Mouse (Mus musculus): ENCODE measurements around the gene Tbc1d22a. TPM values are rescaled to one million over a fixed set of nuclear protein-coding genes. Genes with fewer than 3 reads are reported as not detected.

Tbc1d22a gene
- polyA plus RNA-seq, 1 experiment from 2014 or later: 11.7 TPM

DNA sequence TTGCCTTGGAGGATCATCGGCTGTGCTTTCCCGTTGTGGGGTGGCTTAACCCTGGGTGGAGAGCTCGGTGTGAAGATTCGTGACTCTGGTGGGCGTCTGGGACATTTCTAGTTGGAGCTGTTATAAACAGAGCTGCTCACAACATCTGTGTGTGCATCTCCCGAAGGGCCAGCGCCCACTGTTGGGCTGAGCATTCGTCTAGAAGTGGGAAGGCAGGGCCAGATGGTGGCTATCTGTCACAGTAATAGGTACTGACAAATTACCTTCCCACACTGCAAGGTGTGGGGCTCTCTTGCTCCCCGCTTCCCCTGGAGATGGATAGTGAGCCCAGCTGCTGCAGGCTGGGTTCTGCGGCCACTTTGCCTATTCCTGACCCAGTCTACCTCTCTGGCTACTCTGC is 289.2 kb downstream of the Tbc1d22a start:
- Histone ChIP-seq H3K9ac (ENCODE audit: low read depth, low read length) (no peak overlapping the region), H3K4me3 (ENCODE audit: low read depth, low read length) (no peak overlapping the region), H3K36me3 (ENCODE audit: control insufficient read depth, insufficient read depth, low read length) (no peaks in the 10 kb centered on the region), H3K4me2 (no peak overlapping the region), H3K9me3 (ENCODE audit: control insufficient read depth, low read length) (no peaks in the 10 kb centered on the region), H3K27ac (ENCODE audit: low read depth, low read length) (no peak overlapping the region), H3K4me1 (replicated peaks; ENCODE audit: control insufficient read depth, insufficient read depth, low read length) (no peaks in the 10 kb centered on the region), H3K27me3 (replicated peaks; ENCODE audit: control insufficient read depth, insufficient read depth, low read length) (no peaks in the 10 kb centered on the region)
- peak; percentile 26 for DNase-seq (ENCODE audit: low spot score)
- 79% methylated on average over 10 of the region's 10 CpGs for WGBS
- ATAC-seq (replicated peaks; ENCODE audit: low FRiP score): no peak

DNA sequence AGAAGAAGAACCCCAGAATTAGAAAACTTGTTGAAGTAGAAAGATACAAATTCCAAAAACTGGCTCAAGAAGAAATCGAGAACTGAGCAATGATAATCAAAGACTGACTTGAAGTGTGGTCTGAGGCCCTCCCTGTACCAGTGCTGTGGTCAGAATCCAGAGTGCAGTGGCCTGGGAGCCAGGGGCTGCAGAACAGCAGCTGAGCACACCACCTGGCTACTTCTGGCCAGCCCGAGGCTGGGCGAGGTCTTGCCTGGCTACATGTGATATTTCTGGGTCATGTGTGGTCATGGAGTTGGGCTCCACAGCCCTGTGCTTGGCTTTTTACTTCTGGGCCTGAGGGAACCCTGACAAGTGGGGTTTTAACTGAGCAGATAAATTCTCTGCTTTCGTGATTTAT is 292.4 kb downstream of the Tbc1d22a start:
- H3K4me1 ChIP-seq (replicated peaks; ENCODE audit: control insufficient read depth, insufficient read depth, low read length): no peaks in the 10 kb centered on the region
- no peak overlapping the region for H3K27ac ChIP-seq (ENCODE audit: low read depth, low read length)
- no peak overlapping the region for H3K9ac ChIP-seq (ENCODE audit: low read depth, low read length)
- 58% methylated on average over 4 of the region's 4 CpGs for WGBS
- no peak for DNase-seq (ENCODE audit: low spot score)
- no peaks in the 10 kb centered on the region for H3K9me3 ChIP-seq (ENCODE audit: control insufficient read depth, low read length)
- no peaks in the 10 kb centered on the region for H3K27me3 ChIP-seq (replicated peaks; ENCODE audit: control insufficient read depth, insufficient read depth, low read length)
- no peak overlapping the region for H3K4me2 ChIP-seq
- no peaks in the 10 kb centered on the region for H3K36me3 ChIP-seq (ENCODE audit: control insufficient read depth, insufficient read depth, low read length)
- no peak overlapping the region for H3K4me3 ChIP-seq (ENCODE audit: low read depth, low read length)
- no peak for ATAC-seq (replicated peaks; ENCODE audit: low FRiP score)

DNA sequence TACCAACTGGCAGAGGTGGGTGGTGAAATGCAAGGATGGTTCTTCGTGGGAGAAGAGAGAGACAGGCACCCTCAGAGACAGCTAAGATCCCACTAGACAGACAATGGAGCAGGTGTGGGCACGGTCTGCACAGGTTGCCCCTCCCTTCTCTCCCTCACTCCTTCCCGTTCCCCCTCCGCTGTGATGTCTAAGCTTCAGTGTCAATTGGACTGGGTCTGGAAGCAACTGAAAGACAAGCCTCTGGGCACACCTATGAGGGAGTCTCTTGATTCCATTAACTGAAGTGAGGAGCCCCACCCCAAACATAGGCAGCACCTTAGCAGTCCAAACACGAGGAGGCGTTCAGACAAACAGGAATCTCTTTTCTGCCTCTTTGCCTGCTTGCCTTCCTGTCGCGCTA is 293.3 kb downstream of the Tbc1d22a start:
- ATAC-seq (replicated peaks; ENCODE audit: low FRiP score) (no peak), DNase-seq (ENCODE audit: low spot score) (no peak)
- Histone ChIP-seq H3K27ac (ENCODE audit: low read depth, low read length) (no peak overlapping the region), H3K4me2 (no peak overlapping the region), H3K4me3 (ENCODE audit: low read depth, low read length) (no peak overlapping the region), H3K9ac (ENCODE audit: low read depth, low read length) (no peak overlapping the region), H3K9me3 (ENCODE audit: control insufficient read depth, low read length) (no peaks in the 10 kb centered on the region), H3K36me3 (ENCODE audit: control insufficient read depth, insufficient read depth, low read length) (no peaks in the 10 kb centered on the region), H3K4me1 (replicated peaks; ENCODE audit: control insufficient read depth, insufficient read depth, low read length) (no peaks in the 10 kb centered on the region), H3K27me3 (replicated peaks; ENCODE audit: control insufficient read depth, insufficient read depth, low read length) (no peaks in the 10 kb centered on the region)
- 77% methylated on average over 8 of the region's 8 CpGs for WGBS

DNA sequence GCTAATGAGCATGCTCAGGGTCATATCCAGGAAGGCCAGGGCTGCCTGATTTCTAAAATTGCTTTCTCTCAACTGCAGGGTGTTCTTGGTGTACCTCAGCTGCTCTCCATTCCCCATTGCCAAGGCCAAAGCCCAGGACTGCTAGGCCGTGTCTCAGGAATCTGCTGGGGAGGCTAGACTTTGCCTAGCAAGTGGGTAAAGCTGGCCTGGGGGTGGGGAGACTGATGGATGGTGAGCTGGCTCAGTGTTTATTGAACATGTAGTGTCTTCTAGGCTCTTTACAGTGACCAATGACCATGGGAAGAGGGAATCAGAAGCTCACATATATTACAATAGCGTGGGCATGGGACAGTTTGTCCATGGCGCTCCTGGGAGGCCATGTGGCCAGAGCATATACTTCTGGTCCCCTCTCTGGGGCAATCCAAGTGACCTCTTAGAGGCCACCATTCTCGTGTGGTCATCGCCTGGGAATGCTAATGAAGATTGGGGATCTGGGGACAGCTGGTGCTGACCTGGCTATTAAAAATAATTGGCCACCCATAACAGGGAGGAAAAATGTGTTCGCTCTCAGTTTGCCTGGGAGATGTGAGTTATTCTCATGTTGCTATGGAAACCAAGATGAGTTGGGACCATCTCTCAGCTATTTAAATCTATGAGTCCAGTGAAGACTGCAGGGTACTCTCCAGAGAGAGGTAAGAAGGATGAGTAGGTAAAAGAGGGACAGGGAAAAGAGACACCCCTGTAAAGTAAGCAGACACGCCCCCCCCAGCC is 294.3 kb downstream of the Tbc1d22a start:
- WGBS: 76% methylated on average over 7 of the region's 7 CpGs

DNA sequence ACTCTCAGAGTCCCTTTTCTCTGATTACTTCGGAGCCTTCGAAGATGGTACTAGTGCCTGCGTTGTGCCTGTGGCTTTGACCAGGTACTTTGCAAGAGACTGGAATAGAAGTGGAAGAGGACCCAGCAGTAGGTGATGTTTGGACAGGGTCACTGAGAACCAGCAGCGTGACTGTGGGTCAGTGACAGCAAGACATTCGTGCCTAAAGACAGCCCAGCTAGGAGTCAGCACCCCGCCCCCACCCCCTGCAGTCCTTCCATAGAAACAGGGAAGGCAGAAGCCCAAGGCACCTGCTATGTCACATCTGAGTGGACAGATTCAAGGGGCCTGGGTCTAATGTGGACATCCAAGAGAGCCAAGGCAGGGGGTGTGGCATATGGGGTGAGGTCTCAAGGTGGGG is 295.3 kb downstream of the Tbc1d22a start:
- no peaks in the 10 kb centered on the region for H3K4me1 ChIP-seq (replicated peaks; ENCODE audit: control insufficient read depth, insufficient read depth, low read length)
- H3K4me3 ChIP-seq (ENCODE audit: low read depth, low read length): no peak overlapping the region
- no peak overlapping the region for H3K9ac ChIP-seq (ENCODE audit: low read depth, low read length)
- no peak for DNase-seq (ENCODE audit: low spot score)
- no peaks in the 10 kb centered on the region for H3K27me3 ChIP-seq (replicated peaks; ENCODE audit: control insufficient read depth, insufficient read depth, low read length)
- no peaks in the 10 kb centered on the region for H3K36me3 ChIP-seq (ENCODE audit: control insufficient read depth, insufficient read depth, low read length)
- no peak for ATAC-seq (replicated peaks; ENCODE audit: low FRiP score)
- H3K9me3 ChIP-seq (ENCODE audit: control insufficient read depth, low read length): no peaks in the 10 kb centered on the region
- no peak overlapping the region for H3K4me2 ChIP-seq
- no peak overlapping the region for H3K27ac ChIP-seq (ENCODE audit: low read depth, low read length)
- 82% methylated on average over 6 of the region's 6 CpGs for WGBS

More for the DNA sequence above, 294.3 kb downstream of the Tbc1d22a start:
- no peaks in the 10 kb centered on the region for H3K27me3 ChIP-seq (replicated peaks; ENCODE audit: control insufficient read depth, insufficient read depth, low read length)
- H3K4me3 ChIP-seq (ENCODE audit: low read depth, low read length): no peak overlapping the region
- no peaks in the 10 kb centered on the region for H3K36me3 ChIP-seq (ENCODE audit: control insufficient read depth, insufficient read depth, low read length)
- H3K9me3 ChIP-seq (ENCODE audit: control insufficient read depth, low read length): no peaks in the 10 kb centered on the region
- no peaks in the 10 kb centered on the region for H3K4me1 ChIP-seq (replicated peaks; ENCODE audit: control insufficient read depth, insufficient read depth, low read length)
- H3K9ac ChIP-seq (ENCODE audit: low read depth, low read length): no peak overlapping the region
- DNase-seq (ENCODE audit: low spot score): no peak
- ATAC-seq (replicated peaks; ENCODE audit: low FRiP score): no peak
- H3K27ac ChIP-seq (ENCODE audit: low read depth, low read length): no peak overlapping the region
- no peak overlapping the region for H3K4me2 ChIP-seq

DNA sequence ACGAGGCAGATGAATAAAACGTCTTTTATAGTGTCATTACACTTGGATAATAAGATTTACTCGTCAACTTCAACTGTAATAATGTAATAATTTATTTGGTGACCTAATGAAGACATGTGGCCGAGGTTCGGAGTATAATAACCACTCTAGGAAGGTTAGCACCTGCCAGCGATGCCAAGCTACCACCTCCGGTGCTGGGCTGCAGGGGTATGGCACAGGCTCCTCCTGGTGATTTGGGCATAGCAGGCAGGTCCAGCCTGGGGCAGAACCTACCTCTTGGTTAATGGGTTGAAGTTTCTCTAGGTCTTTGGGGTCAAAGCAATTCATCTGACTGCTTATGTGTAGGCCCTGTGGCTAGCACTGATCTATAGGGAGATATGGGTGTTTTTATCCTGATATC is 296.9 kb downstream of the Tbc1d22a start:
- H3K4me3 ChIP-seq (ENCODE audit: low read depth, low read length): no peak overlapping the region
- no peaks in the 10 kb centered on the region for H3K27me3 ChIP-seq (replicated peaks; ENCODE audit: control insufficient read depth, insufficient read depth, low read length)
- H3K9me3 ChIP-seq (ENCODE audit: control insufficient read depth, low read length): no peaks in the 10 kb centered on the region
- DNase-seq (ENCODE audit: low spot score): no peak
- no peak overlapping the region for H3K27ac ChIP-seq (ENCODE audit: low read depth, low read length)
- no peak for ATAC-seq (replicated peaks; ENCODE audit: low FRiP score)
- no peaks in the 10 kb centered on the region for H3K36me3 ChIP-seq (ENCODE audit: control insufficient read depth, insufficient read depth, low read length)
- 81% methylated on average over 7 of the region's 7 CpGs for WGBS
- no peaks in the 10 kb centered on the region for H3K4me1 ChIP-seq (replicated peaks; ENCODE audit: control insufficient read depth, insufficient read depth, low read length)
- H3K4me2 ChIP-seq: no peak overlapping the region
- H3K9ac ChIP-seq (ENCODE audit: low read depth, low read length): no peak overlapping the region

DNA sequence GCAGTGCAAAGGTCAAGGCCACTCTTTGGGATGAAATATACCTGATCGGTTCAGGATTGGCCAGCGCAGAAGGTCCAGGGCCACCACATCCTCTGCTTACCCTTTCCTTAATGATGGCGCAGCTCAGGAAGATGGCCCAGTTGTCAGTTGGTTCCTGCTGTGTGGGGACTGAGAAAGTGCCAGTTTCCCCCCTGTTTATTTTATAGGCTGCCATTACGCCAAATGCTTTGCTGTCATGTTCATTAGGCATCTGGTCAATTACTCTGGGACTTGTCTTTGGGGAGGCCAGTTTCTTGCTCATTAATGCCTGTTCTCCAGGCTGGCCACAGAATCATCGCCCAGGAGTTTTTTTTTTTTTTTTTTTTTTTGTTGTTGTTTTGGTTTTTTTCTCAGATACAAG is 299.1 kb downstream of the Tbc1d22a start:
- Histone ChIP-seq H3K9me3 (ENCODE audit: control insufficient read depth, low read length) (no peaks in the 10 kb centered on the region), H3K4me2 (no peak overlapping the region), H3K4me3 (ENCODE audit: low read depth, low read length) (no peak overlapping the region), H3K27ac (ENCODE audit: low read depth, low read length) (no peak overlapping the region), H3K9ac (ENCODE audit: low read depth, low read length) (no peak overlapping the region), H3K4me1 (replicated peaks; ENCODE audit: control insufficient read depth, insufficient read depth, low read length) (no peaks in the 10 kb centered on the region), H3K36me3 (ENCODE audit: control insufficient read depth, insufficient read depth, low read length) (no peaks in the 10 kb centered on the region), H3K27me3 (replicated peaks; ENCODE audit: control insufficient read depth, insufficient read depth, low read length) (no peaks in the 10 kb centered on the region)
- WGBS: 88% methylated on average over 5 of the region's 5 CpGs
- no peak for DNase-seq (ENCODE audit: low spot score)
- no peak for ATAC-seq (replicated peaks; ENCODE audit: low FRiP score)

DNA sequence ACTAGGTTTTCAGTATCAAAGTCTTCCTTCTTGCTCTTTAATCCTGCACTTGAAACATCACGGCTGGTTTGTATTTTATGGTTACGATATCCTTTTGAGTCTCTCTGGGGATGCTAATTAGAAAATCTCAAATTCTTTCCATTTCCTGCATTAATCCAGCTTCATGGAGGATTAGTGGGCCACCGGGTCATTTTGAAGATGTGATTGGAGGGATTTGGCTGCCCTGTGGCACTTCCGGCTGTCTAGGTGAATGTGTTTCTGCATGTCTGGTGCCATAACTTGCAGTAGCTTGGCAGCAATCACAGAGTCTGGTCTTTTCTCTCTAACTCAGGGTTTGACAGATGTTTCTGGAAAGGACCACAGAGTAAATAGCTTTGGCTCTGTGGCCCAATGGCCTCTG is 305.9 kb downstream of the Tbc1d22a start:
- Histone ChIP-seq H3K9me3 (ENCODE audit: control insufficient read depth, low read length) (no peaks in the 10 kb centered on the region), H3K4me1 (replicated peaks; ENCODE audit: control insufficient read depth, insufficient read depth, low read length) (no peaks in the 10 kb centered on the region), H3K4me2 (no peak overlapping the region), H3K27me3 (replicated peaks; ENCODE audit: control insufficient read depth, insufficient read depth, low read length) (no peaks in the 10 kb centered on the region), H3K4me3 (ENCODE audit: low read depth, low read length) (no peak overlapping the region), H3K27ac (ENCODE audit: low read depth, low read length) (no peak overlapping the region), H3K9ac (ENCODE audit: low read depth, low read length) (no peak overlapping the region), H3K36me3 (ENCODE audit: control insufficient read depth, insufficient read depth, low read length) (no peaks in the 10 kb centered on the region)
- WGBS: 84% methylated on average over 4 of the region's 4 CpGs
- ATAC-seq (replicated peaks; ENCODE audit: low FRiP score) (no peak), DNase-seq (ENCODE audit: low spot score) (peak; percentile 0)

DNA sequence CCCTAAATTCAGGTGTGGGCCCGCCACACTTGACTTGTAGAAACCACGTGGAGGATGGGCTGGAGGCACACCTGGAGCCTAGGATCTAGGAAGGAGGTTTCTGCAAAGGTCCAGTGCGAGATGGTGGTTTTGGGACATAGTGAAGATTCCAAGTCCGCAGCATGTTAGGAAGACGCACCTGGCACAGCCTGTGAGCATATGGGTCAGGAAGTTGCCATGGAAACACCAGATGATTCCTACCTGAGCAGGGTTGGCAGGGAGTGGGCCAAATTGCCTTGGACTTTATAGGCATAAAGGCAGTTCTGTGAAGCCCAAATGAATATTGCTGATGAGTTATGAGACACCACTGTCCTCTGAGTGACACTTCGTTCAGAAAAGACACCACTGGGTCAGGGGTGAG is 321.1 kb downstream of the Tbc1d22a start:
- ATAC-seq (replicated peaks; ENCODE audit: low FRiP score) (no peak), DNase-seq (ENCODE audit: low spot score) (no peak)
- Histone ChIP-seq H3K4me2 (no peak overlapping the region), H3K4me1 (replicated peaks; ENCODE audit: control insufficient read depth, insufficient read depth, low read length) (no peaks in the 10 kb centered on the region), H3K36me3 (ENCODE audit: control insufficient read depth, insufficient read depth, low read length) (no peaks in the 10 kb centered on the region), H3K27me3 (replicated peaks; ENCODE audit: control insufficient read depth, insufficient read depth, low read length) (no peaks in the 10 kb centered on the region), H3K27ac (ENCODE audit: low read depth, low read length) (no peak overlapping the region), H3K9me3 (ENCODE audit: control insufficient read depth, low read length) (no peaks in the 10 kb centered on the region), H3K4me3 (ENCODE audit: low read depth, low read length) (no peak overlapping the region), H3K9ac (ENCODE audit: low read depth, low read length) (no peak overlapping the region)
- 77% methylated on average over 6 of the region's 6 CpGs for WGBS

All from liver, embryonic 11.5 days (tissue).